Mouse (Mus musculus) cerebellum, adult 18-20 months (tissue): ENCODE measurements around the gene Il12rb1.
A peak's percentile ranks its signal among the peaks of the same experiment; 100 is the strongest.

Experiments used
- DNase-seq, 2 experiments: peaks; one replicate each; pipeline ENCODE4 v3.0.0; 2021

Il12rb1 gene

GRCm38 (mm10) chr8:70808239-70808638, at the start of gene Il12rb1:
TSS of gene Il12rb1 (plus strand) at chr8:70808449.
- DNase-seq = no peak

GRCm38 (mm10) chr8:70758616-70759561, 49.4 kb upstream of the Il12rb1 start:
- DNase-seq = peak; percentile 36 to 46

GRCm38 (mm10) chr8:70760350-70760749, 47.9 kb upstream of the Il12rb1 start:
- DNase-seq = no peak

GRCm38 (mm10) chr8:70760775-70761406, 47.4 kb upstream of the Il12rb1 start, which contains the start of gene Mpv17l2:
TSS of gene Mpv17l2 (minus strand) at chr8:70760946.
- DNase-seq = peak; percentile 93 to 98

GRCm38 (mm10) chr8:70762118-70762517, 46.1 kb upstream of the Il12rb1 start:
- peak in 1 of 2 experiments; percentile 18 for DNase-seq

- DNase-seq = peak; percentile 65 to 74
Observed at GRCm38 (mm10) chr8:70763354-70763753, 44.9 kb upstream of the Il12rb1 start.

GRCm38 (mm10) chr8:70764026-70764425, 44.2 kb upstream of the Il12rb1 start:
- DNase-seq = no peak

GRCm38 (mm10) chr8:70764676-70765075, 43.6 kb upstream of the Il12rb1 start:
- DNase-seq = peak; percentile 14 to 18

- DNase-seq = no peak
Observed at GRCm38 (mm10) chr8:70765329-70765728, 42.9 kb upstream of the Il12rb1 start.

GRCm38 (mm10) chr8:70765838-70766570, 42.2 kb upstream of the Il12rb1 start:
- peak; percentile 23 to 28 for DNase-seq

GRCm38 (mm10) chr8:70766571-70767440, 41.4 kb upstream of the Il12rb1 start:
- DNase-seq = peak; percentile 64 to 72

- DNase-seq = peak in 1 of 2 experiments; percentile 13
Observed at GRCm38 (mm10) chr8:70767503-70767902, 40.7 kb upstream of the Il12rb1 start.

- DNase-seq = peak; percentile 20 to 32
Observed at GRCm38 (mm10) chr8:70768231-70768776, 39.9 kb upstream of the Il12rb1 start.

- peak in 1 of 2 experiments; percentile 32 for DNase-seq
Observed at GRCm38 (mm10) chr8:70768956-70769355, 39.3 kb upstream of the Il12rb1 start.

- peak; percentile 96 to 97 for DNase-seq
Observed at GRCm38 (mm10) chr8:70769359-70769758, 38.9 kb upstream of the Il12rb1 start.

GRCm38 (mm10) chr8:70769858-70770257, 38.4 kb upstream of the Il12rb1 start:
- no peak for DNase-seq

GRCm38 (mm10) chr8:70770748-70771147, 37.5 kb upstream of the Il12rb1 start:
- DNase-seq = no peak

GRCm38 (mm10) chr8:70771217-70771616, 37.0 kb upstream of the Il12rb1 start:
- DNase-seq = no peak

- DNase-seq = no peak
Observed at GRCm38 (mm10) chr8:70772075-70772474, 36.2 kb upstream of the Il12rb1 start.

- no peak for DNase-seq
Observed at GRCm38 (mm10) chr8:70772890-70773289, 35.4 kb upstream of the Il12rb1 start.

GRCm38 (mm10) chr8:70773410-70773809, 34.8 kb upstream of the Il12rb1 start:
- DNase-seq = peak; percentile 77 to 82

GRCm38 (mm10) chr8:70773833-70774232, 34.4 kb upstream of the Il12rb1 start:
- DNase-seq = peak; percentile 76 to 82
